Comparison of ENCODE assay signal across 9 mouse cellular contexts in the genomic region with DNA sequence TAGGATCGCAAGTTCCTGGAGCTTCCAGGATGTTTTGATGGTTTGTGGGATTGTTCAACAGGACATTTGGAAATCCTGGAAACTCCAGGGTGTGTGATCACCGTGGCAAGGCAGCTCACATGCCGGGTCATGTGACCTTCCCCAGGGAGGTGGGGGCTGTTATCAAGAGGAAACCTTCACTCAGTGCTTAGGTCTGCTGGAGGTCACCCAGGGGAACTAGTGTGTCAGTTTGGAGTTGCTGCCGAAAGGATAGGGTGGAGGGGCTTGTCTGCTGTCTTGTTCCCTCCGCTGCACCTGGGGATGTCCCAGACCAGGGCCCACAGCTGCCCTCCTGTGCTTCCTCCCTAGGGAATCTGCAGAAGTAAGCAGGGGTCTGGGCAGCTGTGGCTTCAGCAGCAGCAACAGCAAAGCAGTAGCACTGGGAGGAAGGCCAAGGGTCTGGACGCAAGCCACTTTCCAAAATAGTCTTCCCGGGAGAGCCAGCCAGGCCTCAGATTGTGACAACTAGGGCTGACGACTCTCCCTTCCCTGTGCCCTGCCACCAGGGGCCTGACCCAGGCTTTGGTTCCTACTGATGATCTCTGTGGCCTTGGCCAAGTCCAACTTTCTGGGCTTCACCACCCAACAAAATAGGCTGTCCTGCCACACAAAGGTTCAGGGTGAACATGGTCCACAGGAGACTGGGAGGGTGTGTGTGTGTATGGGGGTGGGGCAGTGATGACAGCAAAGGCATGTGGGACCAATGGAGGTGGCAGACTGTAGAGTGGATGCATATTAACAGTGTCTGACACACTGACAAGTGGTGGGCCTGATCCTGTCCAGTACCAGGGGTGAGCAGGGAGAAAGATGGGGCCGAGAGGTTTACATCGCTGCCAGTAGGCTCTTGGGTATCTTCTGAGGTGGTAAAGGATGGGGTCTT. TPM values are rescaled to one million over a fixed set of nuclear protein-coding genes. Genes with fewer than 3 reads are reported as not detected.
DNase-seq lines count a peak whose midpoint lies in the region; ATAC-seq and TF ChIP-seq lines count a peak whose summit lies in the region.
"Had no signal": no experiment of that assay in that cellular context is flagged by ENCODE, and none has a peak within 500 bp of the region (broad histone marks: within the 10 kb centered on the region; RNA-seq: fewer than 3 reads in every experiment).

No protein-coding gene starts in this region.

- no peak overlapping the region for H3K4me3 ChIP-seq in hindbrain, embryonic 16.5 days (ENCODE audit: low read length)
- no peak overlapping the region for H3K4me3 ChIP-seq in hindbrain, embryonic 14.5 days (replicated peaks; ENCODE audit: low read length)
- peak overlapping the region in 1 of 3 experiments; percentile 1 for H3K4me3 ChIP-seq in CH12.LX (replicated peaks in 1 of 3; ENCODE audit: low read depth in 2 of 3, low read length in 2 of 3, poor library complexity in 1 of 3)
- no peak overlapping the region for H3K4me3 ChIP-seq in lung, embryonic 15.5 days
- H3K4me3 ChIP-seq: erythroblast, embryonic 14.5 days had no signal

- no peak overlapping the region for H3K9ac ChIP-seq in hindbrain, embryonic 16.5 days (ENCODE audit: low read depth, low read length)
- no peak overlapping the region for H3K9ac ChIP-seq in hindbrain, embryonic 14.5 days
- H3K9ac ChIP-seq in CH12.LX (ENCODE audit: insufficient read depth, low read depth): no peak overlapping the region
- no peak overlapping the region for H3K9ac ChIP-seq in lung, embryonic 15.5 days

- no peak overlapping the region for H3K27ac ChIP-seq in hindbrain, embryonic 16.5 days (ENCODE audit: low read depth, low read length)
- no peak overlapping the region for H3K27ac ChIP-seq in hindbrain, embryonic 14.5 days
- peak overlapping the region; percentile 79 for H3K27ac ChIP-seq in CH12.LX (ENCODE audit: insufficient read depth, low read depth)
- H3K27ac ChIP-seq in lung, embryonic 15.5 days: peak overlapping the region; percentile 48; the same call in 1 of the 2 replicates

- in situ Hi-C loops in CH12.LX (cut with MboI; ENCODE audit: low pct_ligation_motif_present, low pct_unique_long_range_greater_than_20kb, low sequenced_read_pairs): loop anchor here (5.0 kb wide), 1 partner anchor 86 kb away; a partner anchor contains a TSS

- H3K9me3 ChIP-seq in hindbrain, embryonic 16.5 days (ENCODE audit: control insufficient read depth, low read length): no peaks in the 10 kb centered on the region
- H3K9me3 ChIP-seq in hindbrain, embryonic 14.5 days (ENCODE audit: control insufficient read depth, low read length): no peaks in the 10 kb centered on the region
- no peaks in the 10 kb centered on the region for H3K9me3 ChIP-seq in CH12.LX (replicated peaks; ENCODE audit: low read length)
- H3K9me3 ChIP-seq in lung, embryonic 15.5 days: no peaks in the 10 kb centered on the region

- intact Hi-C loops in heart, postnatal 25 days (cut with DNase I): loop anchor here (2.0 kb wide), 1 partner anchor 36 kb away; a partner anchor contains a TSS

- 0 out of 2 replicates have a peak, but pooled peaks have one; percentile 13 for ATAC-seq in hindbrain, embryonic 16.5 days
- ATAC-seq in hindbrain, embryonic 14.5 days (ENCODE audit: low FRiP score): no peak
- ATAC-seq in erythroid progenitor cell, adult 5-6 weeks (replicated peaks; ENCODE audit: low FRiP score, poor library complexity, severe bottlenecking): 0 out of 2 replicates have a peak, but pooled peaks have one; percentile 18
- peak; percentile 41; the same call in 1 of the 2 replicates for ATAC-seq in lung, embryonic 15.5 days (ENCODE audit: borderline replicate concordance, extremely low read depth, low FRiP score, low TSS enrichment)

- no peaks in the 10 kb centered on the region for H3K27me3 ChIP-seq in hindbrain, embryonic 16.5 days (replicated peaks; ENCODE audit: control insufficient read depth, insufficient read depth, low read length)
- no peaks in the 10 kb centered on the region for H3K27me3 ChIP-seq in hindbrain, embryonic 14.5 days (ENCODE audit: control insufficient read depth, insufficient read depth, low read length)
- H3K27me3 ChIP-seq in CH12.LX (replicated peaks): no peaks in the 10 kb centered on the region
- H3K27me3 ChIP-seq in lung, embryonic 15.5 days: no peaks in the 10 kb centered on the region

- no peak overlapping the region for H3K4me2 ChIP-seq in hindbrain, embryonic 16.5 days (ENCODE audit: low read length)
- no peak overlapping the region for H3K4me2 ChIP-seq in hindbrain, embryonic 14.5 days (replicated peaks)
- peak overlapping the region; percentile 13 for H3K4me2 ChIP-seq in CH12.LX (ENCODE audit: insufficient read depth, low read depth, poor library complexity, severe bottlenecking)
- H3K4me2 ChIP-seq in lung, embryonic 15.5 days: no peak overlapping the region

- WGBS in hindbrain, embryonic 16.5 days: 65% methylated on average over 10 of the region's 10 CpGs
- 75% methylated on average over 10 of the region's 10 CpGs for WGBS in hindbrain, embryonic 14.5 days
- 53% methylated on average over 10 of the region's 10 CpGs for WGBS in lung, embryonic 15.5 days

- H3K36me3 ChIP-seq in hindbrain, embryonic 16.5 days (ENCODE audit: control insufficient read depth, insufficient read depth, low read length): peaks cover 10% of the 10 kb centered on the region
- peaks cover 47% of the 10 kb centered on the region for H3K36me3 ChIP-seq in hindbrain, embryonic 14.5 days (replicated peaks; ENCODE audit: control insufficient read depth, insufficient read depth)
- H3K36me3 ChIP-seq in CH12.LX (replicated peaks in 1 of 2; ENCODE audit: control insufficient read depth in 1 of 2, insufficient read depth in 1 of 2, low read length in 1 of 2): peaks cover 5 to 58% of the 10 kb centered on the region in 2 experiments
- H3K36me3 ChIP-seq in lung, embryonic 15.5 days: peaks cover 16% of the 10 kb centered on the region

- TF ChIP-seq EP300 in CH12.LX (IDR thresholded peaks at IDR 0.05; ENCODE audit: low read length): peak; percentile 88

- no peak for DNase-seq in hindbrain, embryonic 14.5 days (ENCODE audit: low spot score)
- DNase-seq in CH12.LX (ENCODE audit: extremely low read depth): peak; percentile 85
- DNase-seq in heart, postnatal 25 days (ENCODE audit: low spot score): peak; percentile 75
- no peak for DNase-seq in thymus, postnatal 0 days (ENCODE audit: low spot score)
- no peak for DNase-seq in cerebellum, adult 9-10 months

- H3K4me1 ChIP-seq in hindbrain, embryonic 16.5 days (ENCODE audit: control insufficient read depth, insufficient read depth, low read depth, low read length): peaks cover 4% of the 10 kb centered on the region; the same call in 1 of the 2 replicates
- no peaks in the 10 kb centered on the region for H3K4me1 ChIP-seq in hindbrain, embryonic 14.5 days (replicated peaks; ENCODE audit: control insufficient read depth, insufficient read depth, low read length)
- peaks cover 66 to 94% of the 10 kb centered on the region in 2 experiments for H3K4me1 ChIP-seq in CH12.LX (ENCODE audit: control insufficient read depth in 1 of 2, insufficient read depth in 2 of 2)
- peaks cover 12% of the 10 kb centered on the region for H3K4me1 ChIP-seq in lung, embryonic 15.5 days

- TF ChIP-seq POLR2A in CH12.LX (IDR thresholded peaks at IDR 0.05; ENCODE audit: low read depth, low read length): no peak

- no peaks in the 10 kb centered on the region for H3K79me2 ChIP-seq in CH12.LX (replicated peaks; ENCODE audit: control insufficient read depth, extremely low read depth, insufficient read depth, poor library complexity, severe bottlenecking)

- no peak for TF ChIP-seq CTCF in CH12.LX (conservative IDR thresholded peaks at IDR 0.05 in 1 of 2, IDR thresholded peaks at IDR 0.05 in 1 of 2; ENCODE audit: low read depth in 2 of 2, low read length in 2 of 2)

- dilution Hi-C loops in CH12.LX (cut with MboI; ENCODE audit: extremely low pct_ligation_motif_present, extremely low pct_unique_long_range_greater_than_20kb, low sequenced_read_pairs): no loop called here

- TF ChIP-seq RAD21 in CH12.LX (IDR thresholded peaks at IDR 0.05; ENCODE audit: low read depth, low read length): peak; percentile 11

TF ChIP-seq in CH12.LX, 34 proteins besides CTCF, POLR2A, EP300 and RAD21 (continues in another document):
- TF ChIP-seq MEF2A (IDR thresholded peaks at IDR 0.05; ENCODE audit: borderline replicate concordance, low read depth, low read length) (peak; percentile 88), NRF1 (IDR thresholded peaks at IDR 0.05; ENCODE audit: low read depth, low read length) (peak; percentile 10; the same call in 1 of the 2 replicates), CHD2 (IDR thresholded peaks at IDR 0.05; ENCODE audit: low read length) (peak; percentile 88), ZMIZ1 (IDR thresholded peaks at IDR 0.05; ENCODE audit: low read depth, low read length) (no peak), JUND (conservative IDR thresholded peaks at IDR 0.05; ENCODE audit: low read depth, low read length) (no peak; the same call in 1 of the 2 replicates), MAFK (IDR thresholded peaks at IDR 0.05; ENCODE audit: insufficient replicate concordance, low read length) (0 out of 2 replicates have a peak, but pooled peaks have one; percentile 33), USF2 (conservative IDR thresholded peaks at IDR 0.05; ENCODE audit: low read depth, low read length) (peak; percentile 87), KAT2A (IDR thresholded peaks at IDR 0.05; ENCODE audit: insufficient replicate concordance, low read length) (peak; percentile 64; the same call in 1 of the 2 replicates), ZC3H11A (IDR thresholded peaks at IDR 0.05; ENCODE audit: low read depth, low read length) (no peak), GABPA (IDR thresholded peaks at IDR 0.05; ENCODE audit: insufficient replicate concordance, low read depth, low read length) (no peak), NELFE (IDR thresholded peaks at IDR 0.05; ENCODE audit: low read depth, low read length) (no peak), IRF4 (IDR thresholded peaks at IDR 0.05; ENCODE audit: low read depth, low read length) (peak; percentile 71), POLR2AphosphoS2 (IDR thresholded peaks at IDR 0.05; ENCODE audit: low read depth, low read length) (no peak), PAX5 (IDR thresholded peaks at IDR 0.05; ENCODE audit: low read length) (no peak)

RNA-seq across cellular contexts. Expression of a gene that starts 35.9 kb away (rescaled TPM):
- polyA plus RNA-seq in hindbrain, embryonic 16.5 days (2015; fragmentation: Nextera tagmentation; extraction: Ambion mirVana): 4.9 and 9.4 TPM in 2 replicates
- 8.7 and 9.1 TPM in 2 replicates for polyA plus RNA-seq in hindbrain, embryonic 14.5 days (2014; fragmentation: Nextera tagmentation; extraction: Ambion mirVana)
- total RNA-seq in CH12.LX (2012; rRNA removed) (9.2 and 13.8 TPM in 2 replicates), CH12.LX (2014; rRNA removed) (4.7 and 5.4 TPM in 2 replicates)
- 15.3 and 15.7 TPM in 2 replicates for polyA plus RNA-seq in CH12.LX (2012; ENCODE audit: insufficient read length, low read depth)
- total RNA-seq in erythroid progenitor cell, adult 5-6 weeks (2015; ENCODE audit: low replicate concordance): not detected in 2 replicates
- total RNA-seq in erythroid progenitor cell, adult 5-6 weeks (2017; ENCODE audit: low replicate concordance): not detected in 2 replicates
- total RNA-seq in heart, postnatal 25 days (2021): 10 to 100 TPM; 17.9 to 20.9 TPM
- polyA plus RNA-seq in lung, embryonic 15.5 days (2015; fragmentation: Nextera tagmentation; extraction: Ambion mirVana): 20.9 and 21.5 TPM in 2 replicates
- polyA plus RNA-seq in thymus, postnatal 0 days (2015; fragmentation: Nextera tagmentation; extraction: Ambion mirVana): 0.35 and 0.40 TPM in 2 replicates

Comparison
In these comparisons a context has a peak if more than half of its experiments do, and no peak if none do; other contexts are left out.
1. H3K27ac ChIP-seq: peak in CH12.LX (single experiment) and lung, embryonic 15.5 days (single experiment); none in hindbrain, embryonic 16.5 days (single experiment) and hindbrain, embryonic 14.5 days (single experiment).
2. DNase-seq: peak in CH12.LX (single experiment) and heart, postnatal 25 days (single experiment); none in hindbrain, embryonic 14.5 days (single experiment), thymus, postnatal 0 days (single experiment) and cerebellum, adult 9-10 months (single experiment).